Mouse (Mus musculus) frontal cortex, postnatal 36 days (tissue): ENCODE data around the gene Cnppd1.

Experiments
- DNase-seq, 2 experiments: peaks; one replicate each; pipeline ENCODE4 v3.0.0; 2022; ENCODE audit warnings: low spot score in 2 of 2

Cnppd1 gene

GRCm38 (mm10) chr1:75147411-75148135, 5.1 kb upstream of the Cnppd1 start:
- no peak for DNase-seq

GRCm38 (mm10) chr1:75145589-75145988, 3.1 kb upstream of the Cnppd1 start:
- DNase-seq = no peak

- peak; percentile 63 to 71 for DNase-seq
Measured at GRCm38 (mm10) chr1:75141486-75142190, 873 bp downstream of the Cnppd1 start.

GRCm38 (mm10) chr1:75140601-75141190, 1.8 kb downstream of the Cnppd1 start:
- no peak for DNase-seq

- DNase-seq = no peak
Measured at GRCm38 (mm10) chr1:75138448-75138847, 4.1 kb downstream of the Cnppd1 start.

- DNase-seq = no peak
Measured at GRCm38 (mm10) chr1:75136730-75137129, 5.8 kb downstream of the Cnppd1 start.

- DNase-seq = no peak
Measured at GRCm38 (mm10) chr1:75136293-75136692, 6.2 kb downstream of the Cnppd1 start.

- no peak for DNase-seq
Measured at GRCm38 (mm10) chr1:75133421-75134207, 8.9 kb downstream of the Cnppd1 start, which contains the start of gene Slc23a3. Gene Slc23a3, minus strand, starts transcription at chr1:75133890.

GRCm38 (mm10) chr1:75128641-75129040, 13.9 kb downstream of the Cnppd1 start:
- no peak for DNase-seq

GRCm38 (mm10) chr1:75125418-75125817, 17.1 kb downstream of the Cnppd1 start:
- no peak for DNase-seq

GRCm38 (mm10) chr1:75124346-75125321, 17.9 kb downstream of the Cnppd1 start, which contains the start of gene Nhej1:
Gene Nhej1, minus strand, starts transcription at chr1:75125200.
- DNase-seq = peak; percentile 87 to 88

GRCm38 (mm10) chr1:75122211-75122610, 20.3 kb downstream of the Cnppd1 start:
- no peak for DNase-seq
